Mouse (Mus musculus) frontal cortex, adult (tissue): ENCODE measurements around the gene Tescl.

Experiments used
- ATAC-seq: cut with Nextera tagmentation; 2 replicates; pipeline ENCODE4 v1.9.2; 2017; ENCODE audit warnings: mild to moderate bottlenecking, moderate library complexity, mixed read lengths; ENCODE audit not compliant: low TSS enrichment

Tescl gene

DNA sequence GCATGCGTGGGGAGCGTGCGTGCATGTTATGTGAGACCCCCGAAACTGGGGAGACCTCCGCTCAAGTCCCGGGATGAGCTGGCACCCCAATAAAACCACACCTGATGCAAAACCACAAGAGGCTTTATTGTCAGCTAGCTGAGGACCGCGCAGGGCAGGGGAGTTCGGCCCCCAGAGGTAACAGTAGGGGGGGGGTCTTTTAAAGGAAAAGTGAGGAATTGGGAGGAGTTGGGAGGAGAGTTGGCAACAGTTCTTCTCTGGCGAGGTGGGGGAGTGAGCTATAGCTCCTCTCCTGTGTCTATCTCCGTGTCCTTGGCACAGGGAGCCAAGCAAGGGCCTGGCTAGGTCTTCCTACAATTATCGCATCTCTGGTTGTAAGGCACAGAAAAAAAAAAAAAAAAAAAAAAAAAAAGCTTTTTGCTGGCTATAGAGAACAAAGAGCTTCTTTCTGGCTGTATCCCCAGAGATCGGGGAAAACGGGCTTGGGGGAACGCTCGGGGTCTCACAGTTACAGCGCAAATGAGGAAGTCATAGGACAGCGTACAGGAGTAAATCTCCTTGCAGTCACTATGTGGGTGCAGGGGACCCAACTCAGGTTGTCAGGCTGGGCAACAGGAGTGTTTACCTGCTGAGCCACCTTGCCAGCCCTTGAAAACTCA, 33.8 kb downstream of the Tescl start:
- no peak for ATAC-seq

DNA sequence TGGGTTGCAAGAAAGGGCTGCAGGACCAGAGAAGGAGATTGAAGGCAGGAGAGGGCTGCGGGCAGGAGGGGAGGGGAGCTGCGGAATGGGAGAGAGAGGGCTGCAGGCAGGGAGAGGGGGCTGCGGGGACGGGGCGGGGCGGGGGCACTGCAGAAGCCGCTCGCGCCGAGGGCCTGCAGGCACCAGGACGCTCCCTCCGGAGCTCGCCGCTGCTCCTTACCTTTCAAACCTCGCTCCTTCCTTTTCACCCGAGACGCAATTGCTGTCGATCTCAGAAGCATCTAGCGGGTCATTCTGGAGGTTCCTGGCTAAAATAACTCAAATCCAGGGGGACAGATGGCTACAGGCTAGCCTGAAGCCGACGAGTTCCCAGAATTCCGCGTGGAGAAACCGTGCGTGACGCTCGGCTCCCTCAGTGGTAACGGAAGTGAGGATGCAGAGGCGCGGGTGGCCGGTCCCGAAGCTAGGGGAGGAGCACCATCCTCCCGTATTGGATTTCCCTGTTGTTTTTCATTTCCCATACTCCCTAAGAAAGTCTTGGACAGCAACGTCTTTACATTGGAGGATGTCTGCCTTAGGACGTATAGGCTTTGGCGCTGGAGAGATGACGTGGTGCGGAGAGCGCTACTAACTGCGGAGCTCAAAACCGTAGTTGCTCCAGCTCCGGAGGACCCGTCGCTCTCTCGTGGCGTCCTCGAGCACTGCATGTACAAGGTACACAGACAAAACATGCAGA, 34.6 kb downstream of the Tescl start:
- peak; percentile 97 for ATAC-seq

DNA sequence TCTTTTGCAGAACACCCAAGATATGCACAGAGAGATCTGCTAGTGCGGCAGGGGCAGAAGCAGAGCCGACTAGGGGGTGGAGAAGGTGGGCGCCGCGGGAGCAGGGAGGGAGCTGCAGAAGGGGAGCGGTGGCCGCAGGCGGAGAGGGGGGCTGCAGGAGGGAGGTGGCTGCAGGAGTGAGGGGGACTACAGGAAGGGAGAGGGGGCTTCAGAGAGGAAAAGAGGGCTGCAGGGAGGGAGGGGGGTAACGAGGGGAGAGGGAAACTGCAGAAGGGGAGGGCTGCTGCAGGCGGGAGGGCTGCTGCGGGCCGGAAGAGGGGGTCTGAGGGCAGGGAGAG, 35.1 kb downstream of the Tescl start:
- ATAC-seq, result no peak

DNA sequence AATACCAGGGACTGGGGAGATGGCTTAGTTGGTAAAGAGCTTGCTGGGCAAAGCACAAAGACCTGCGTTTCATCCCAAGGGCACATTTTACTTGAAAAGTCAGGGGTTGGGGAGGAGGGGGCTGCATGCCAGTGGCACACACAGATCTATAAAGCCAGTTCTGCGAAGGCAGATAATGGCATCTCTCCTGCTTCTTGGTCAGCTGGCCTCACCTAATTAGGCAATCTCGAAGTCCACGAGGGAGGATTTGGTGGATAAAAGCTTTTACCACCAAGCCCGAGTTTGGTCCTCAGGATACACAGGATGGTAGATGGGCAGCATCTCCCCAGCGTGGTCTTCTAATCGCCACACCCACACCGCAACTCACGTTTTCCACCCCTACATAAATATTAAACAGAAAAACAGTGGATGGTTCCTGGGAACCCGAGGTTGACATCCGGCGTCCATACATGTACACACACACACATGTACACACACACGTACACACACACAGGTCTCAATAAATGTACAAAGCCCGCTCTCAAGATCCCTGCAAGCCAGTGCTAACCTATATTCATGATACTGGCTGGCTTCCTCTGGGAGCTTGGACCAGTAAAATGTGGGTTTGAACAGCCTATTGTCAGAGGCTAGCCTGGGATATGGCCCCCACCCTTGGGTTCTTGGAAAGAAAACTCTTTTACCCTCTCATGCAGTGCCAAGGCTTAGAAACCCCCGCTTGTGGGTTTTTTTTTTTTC, 36.2 kb downstream of the Tescl start:
- ATAC-seq, result no peak

DNA sequence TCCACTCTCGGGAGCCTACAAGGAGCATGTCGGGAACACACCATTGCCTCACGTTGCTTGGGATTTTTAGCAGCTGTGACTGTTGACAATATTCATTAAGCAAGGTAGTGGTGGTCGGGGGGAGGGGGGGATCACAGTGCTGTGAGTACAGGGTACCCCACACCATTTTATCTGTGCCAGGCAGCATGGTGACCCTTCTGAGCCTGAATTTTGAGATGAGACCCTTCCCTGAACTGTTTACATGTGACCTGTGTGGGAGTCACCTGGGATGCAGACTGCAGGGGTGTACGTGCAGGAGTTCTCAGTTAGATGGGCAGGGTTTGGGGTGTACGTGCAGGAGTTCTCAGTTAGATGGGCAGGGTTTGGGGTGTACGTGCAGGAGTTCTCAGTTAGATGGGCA, 37.4 kb downstream of the Tescl start:
- ATAC-seq, result no peak

DNA sequence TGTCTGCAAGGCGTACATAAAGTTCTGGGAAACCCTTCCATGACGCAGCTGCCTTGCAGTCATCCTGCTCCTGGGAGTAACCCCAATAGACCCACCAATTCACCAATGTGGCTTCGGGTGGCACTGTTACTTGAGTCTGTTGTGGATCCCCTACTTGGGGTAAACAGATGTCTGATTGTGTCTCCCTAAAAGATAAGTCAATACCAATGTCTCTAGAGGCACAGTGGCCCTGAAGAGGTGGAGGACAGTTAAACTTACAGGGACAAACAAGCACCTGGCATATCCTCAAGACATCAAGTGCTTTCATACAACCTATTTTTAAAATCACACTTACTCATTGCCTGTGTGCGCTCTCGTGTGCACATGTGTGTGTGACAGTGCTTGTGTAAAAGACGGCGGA, 38.4 kb downstream of the Tescl start:
- no peak for ATAC-seq

DNA sequence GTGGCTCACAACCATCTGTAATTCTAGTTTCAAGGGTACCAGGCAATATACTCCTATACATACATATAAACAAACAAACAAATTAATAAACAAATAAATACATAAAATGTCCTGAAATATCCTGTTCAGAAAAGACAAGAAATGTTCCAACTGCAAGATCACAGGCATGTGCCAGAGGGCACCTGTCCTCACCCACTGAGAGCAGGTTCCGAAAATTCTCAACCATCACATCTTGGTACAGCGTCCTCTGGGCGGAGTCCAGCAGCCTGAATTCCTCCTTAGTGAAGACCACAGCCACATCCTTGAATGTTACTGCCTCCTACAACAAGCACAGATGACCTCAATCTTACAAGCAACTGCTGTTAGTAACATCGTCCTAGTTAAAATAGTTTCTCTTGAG, 39.0 kb downstream of the Tescl start:
- ATAC-seq, result no peak

DNA sequence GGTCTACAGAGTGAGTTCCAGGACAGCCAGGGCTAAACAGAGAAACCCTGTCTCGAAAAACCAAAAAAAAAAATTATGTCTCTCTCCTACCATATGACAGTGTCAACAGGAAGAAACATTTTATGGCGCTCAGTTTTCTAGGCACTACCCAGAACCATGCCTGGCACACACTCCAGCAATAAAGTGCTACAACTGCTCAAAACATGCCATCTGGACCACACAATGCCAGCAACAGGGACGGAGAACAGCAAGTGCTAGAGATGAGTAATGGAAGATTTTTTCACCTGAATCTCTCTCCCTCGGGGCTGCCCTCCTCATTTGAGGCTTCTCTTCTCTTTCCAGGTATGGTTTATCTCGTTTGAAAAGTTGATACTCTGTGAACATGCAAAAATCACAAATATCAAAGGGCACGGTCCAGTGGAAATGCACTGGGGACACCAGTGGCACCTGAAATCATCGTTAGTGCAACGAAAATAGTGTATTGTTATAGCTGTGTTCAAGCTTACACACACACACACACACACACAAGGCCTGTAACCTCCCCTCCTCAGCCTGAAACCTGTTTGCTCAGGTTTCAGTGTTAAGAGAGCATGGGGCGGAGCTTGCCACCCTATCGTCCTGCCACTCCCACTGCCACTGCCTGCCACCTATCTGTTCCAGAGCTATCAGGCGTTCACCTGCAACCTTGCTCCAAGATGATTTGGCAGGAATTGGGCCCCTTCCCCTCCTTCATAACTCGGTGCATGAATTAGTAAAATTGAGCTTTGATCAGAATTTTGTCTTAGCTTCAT, 40.5 kb downstream of the Tescl start:
- ATAC-seq, result no peak

DNA sequence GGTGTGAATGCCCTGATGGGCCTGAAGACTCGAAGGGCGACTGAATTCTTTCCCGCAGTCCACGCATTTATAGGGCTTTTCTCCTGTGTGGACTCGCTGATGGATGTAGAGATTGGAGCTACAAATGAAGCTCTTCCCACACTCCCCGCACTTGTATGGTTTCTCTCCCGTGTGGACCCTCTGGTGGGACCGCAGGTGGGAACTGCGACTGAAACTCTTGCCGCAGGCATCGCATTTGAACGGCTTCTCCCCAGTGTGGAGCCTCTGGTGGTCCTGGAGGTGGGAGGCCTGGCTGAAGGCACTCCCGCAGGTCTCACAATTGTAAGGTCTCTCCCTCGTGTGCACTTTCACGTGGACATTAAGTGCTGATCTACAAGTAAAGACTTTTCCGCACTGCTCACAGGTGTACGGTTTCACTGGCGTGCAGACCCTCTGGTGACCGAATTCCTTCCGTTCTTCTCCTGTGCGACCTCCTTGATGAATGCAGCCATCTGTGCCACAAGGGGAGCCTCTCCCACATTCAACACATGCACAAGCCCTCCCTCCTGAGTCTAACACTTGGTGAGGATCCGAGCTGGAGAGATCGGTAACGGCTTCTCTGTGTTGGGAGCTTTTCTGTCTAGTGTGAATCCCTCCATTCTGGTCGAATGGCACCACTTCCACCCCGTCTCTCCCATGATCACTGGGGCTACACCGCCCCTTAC, 42.2 kb downstream of the Tescl start:
- no peak for ATAC-seq

DNA sequence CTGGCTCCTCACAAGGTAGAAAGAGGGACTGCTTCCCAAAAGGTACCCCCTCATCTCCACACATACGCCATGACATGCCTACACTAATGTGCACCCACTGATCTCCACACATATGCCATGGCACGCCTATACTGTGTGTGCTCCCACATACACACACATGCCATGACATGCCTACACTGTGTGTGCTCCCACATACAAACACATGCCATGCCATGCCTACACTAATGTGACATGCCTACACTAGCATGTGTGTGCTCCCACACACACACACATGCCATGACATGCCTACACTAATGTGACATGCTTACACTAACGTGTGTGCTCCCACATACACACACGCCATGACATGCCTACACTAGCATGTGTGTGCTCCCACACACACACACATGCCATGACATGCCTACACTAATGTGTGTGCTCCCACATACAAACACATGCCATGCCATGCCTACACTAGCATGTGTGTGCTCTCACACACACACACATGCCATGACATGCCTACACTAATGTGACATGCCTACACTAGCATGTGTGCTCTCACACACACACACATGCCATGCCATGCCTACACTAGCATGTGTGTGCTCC, 43.5 kb downstream of the Tescl start:
- ATAC-seq, result no peak

DNA sequence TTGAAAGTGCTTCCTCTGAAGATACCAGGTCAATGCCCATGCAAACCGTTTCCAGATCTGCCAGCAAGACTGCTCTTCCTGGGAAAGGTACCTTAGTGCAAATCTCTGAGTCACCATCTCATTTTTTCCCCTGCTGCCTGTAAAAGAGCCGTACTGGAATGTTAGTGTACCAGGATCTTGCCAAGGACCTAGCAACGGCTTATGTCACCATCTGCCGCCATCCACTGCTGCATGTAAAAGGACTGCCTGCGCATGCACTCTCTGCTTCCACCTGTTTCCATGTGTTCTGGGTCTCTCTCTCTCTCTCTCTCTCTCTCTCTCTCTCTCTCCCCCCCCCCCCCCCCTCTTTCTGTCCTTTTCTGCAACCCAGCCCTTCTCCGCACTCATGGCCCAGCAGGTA, 45.2 kb downstream of the Tescl start:
- ATAC-seq, result peak; percentile 90

DNA sequence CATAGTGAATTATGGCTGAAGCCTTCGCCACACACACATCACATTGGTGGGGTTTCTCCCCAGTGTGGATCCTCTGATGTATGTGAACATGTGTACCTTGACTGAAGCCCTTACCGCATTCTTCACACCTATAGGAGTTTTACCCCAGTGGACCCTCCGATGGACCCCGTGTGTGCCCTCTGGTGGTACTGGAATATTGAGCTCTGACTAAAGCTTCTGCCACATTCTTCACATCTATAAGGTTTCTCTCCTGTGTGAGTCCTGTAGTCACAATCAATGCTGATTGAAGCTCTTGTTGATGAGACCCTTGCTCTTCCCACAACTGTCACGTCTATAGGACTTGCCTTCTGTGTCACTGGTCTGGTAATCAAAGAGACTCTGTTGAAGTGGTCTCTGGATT, 46.1 kb downstream of the Tescl start:
- ATAC-seq, result no peak; the same call in 1 of the 2 replicates

DNA sequence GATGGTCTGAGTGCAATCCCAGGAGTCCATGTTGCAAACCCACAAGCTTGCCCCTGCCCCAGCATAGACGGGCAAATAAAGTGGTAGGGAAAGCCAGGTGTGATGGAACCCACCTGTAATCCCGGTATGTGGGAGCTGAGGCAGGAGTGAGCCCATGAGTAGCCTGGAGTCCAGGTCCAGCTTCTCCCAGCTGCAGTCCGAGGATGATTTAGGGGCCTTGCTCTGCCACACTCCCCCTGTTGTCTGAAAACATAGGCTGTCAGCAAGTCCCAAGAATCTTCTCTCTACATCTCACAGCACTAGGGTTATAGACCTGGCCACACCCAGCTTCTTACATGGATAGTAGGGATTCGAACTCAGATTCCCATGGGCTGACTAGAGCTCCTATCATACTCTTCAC, 46.8 kb downstream of the Tescl start:
- no peak for ATAC-seq

DNA sequence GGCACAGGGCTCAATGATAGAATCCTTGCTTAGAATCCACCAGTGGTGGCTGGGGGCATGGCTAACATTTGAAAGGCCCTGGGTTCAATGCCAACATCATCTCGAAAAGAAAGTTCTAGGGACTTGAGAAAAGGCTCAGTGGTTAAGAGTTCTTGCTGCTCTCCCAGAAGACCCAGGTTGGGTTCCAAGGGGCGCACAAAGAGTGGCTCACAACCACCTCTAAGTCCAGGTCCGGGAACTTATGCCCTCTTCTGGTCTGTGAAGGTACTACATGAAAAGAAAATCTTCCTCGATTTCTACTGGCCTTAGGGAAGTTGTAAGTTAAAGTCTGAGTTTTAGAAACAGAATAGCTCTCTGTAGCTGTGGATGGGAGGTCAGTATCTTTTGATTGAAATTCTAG, 47.6 kb downstream of the Tescl start:
- ATAC-seq, result no peak
